Mouse (Mus musculus) ES-Bruce4 (cell line): ENCODE measurements around the gene Kctd12b.

Experiments used
- CTCF ChIP-seq: IDR thresholded peaks from one replicate; pipeline ENCODE4 v1.8.1; 2011; ENCODE audit warnings: low read depth, low read length
- POLR2A ChIP-seq: IDR thresholded peaks from one replicate; pipeline ENCODE4 v1.8.1; 2011; ENCODE audit warnings: low read length; ENCODE audit not compliant: insufficient read depth

DNA sequence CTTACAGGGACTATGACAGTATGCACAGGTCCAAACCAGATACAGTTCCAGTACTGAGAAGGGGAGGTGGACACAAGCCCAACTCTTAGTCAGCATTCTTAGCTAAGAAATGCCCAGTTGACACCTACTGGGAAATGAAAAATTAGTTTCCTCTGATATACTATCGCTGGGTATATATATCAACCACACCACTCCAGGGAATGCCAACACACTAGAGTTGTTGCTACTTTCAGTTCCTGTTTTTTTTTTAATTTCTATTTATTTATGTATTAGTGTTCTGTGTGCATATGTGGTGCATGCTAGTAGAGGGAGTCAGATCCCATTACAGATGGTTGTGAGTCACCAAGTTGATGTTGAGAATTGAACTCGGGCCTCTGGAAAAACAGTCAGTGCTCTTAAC, 20.5 kb upstream of the Kctd12b start:
- TF ChIP-seq POLR2A, result no peak
- no peak for TF ChIP-seq CTCF
